Mouse (Mus musculus): ENCODE measurements around the gene Ccdc93.

Ccdc93 gene

DNA sequence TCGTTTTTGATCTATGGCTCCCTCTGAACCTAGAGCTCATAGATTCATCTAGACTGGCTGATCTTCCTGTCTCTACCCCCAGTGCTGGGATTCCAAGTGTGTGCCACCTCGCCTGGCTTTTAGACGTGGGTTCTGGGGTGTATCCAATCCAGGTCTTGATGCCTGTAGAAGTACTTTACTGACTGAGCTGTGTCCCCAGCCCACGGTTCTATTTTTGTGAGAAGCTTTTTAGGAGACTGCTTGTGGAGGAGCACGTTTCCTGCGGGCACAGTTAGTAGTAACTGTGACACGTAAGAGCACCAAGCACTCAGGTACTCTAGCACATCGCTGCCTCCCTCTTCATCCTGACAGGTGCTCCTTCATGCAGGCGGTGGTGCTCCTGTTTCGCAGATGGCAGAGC lies 16.4 kb downstream of the Ccdc93 start:
- no peak for DNase-seq (ENCODE audit: low spot score)

DNA sequence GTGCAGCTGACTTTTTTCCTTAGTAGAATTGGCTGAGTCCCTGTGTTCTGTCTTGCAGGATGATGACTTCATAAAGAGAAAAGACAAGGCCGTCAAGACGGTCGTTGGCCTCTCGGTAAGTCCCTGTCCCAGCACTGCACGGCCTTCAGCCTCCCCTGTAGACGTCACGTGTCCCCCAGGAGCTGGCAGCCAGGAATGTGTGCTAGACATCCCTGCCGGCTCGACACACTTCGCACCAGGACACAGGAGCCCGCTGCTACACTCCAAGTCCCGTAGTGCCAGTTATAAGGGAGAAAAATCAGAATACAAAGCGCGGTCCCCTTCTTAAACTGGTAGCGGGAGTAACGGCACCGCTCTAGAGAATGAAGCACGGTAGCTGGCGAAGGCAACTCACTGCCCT lies 17.3 kb downstream of the Ccdc93 start:
- no peak for DNase-seq (ENCODE audit: low spot score)

DNA sequence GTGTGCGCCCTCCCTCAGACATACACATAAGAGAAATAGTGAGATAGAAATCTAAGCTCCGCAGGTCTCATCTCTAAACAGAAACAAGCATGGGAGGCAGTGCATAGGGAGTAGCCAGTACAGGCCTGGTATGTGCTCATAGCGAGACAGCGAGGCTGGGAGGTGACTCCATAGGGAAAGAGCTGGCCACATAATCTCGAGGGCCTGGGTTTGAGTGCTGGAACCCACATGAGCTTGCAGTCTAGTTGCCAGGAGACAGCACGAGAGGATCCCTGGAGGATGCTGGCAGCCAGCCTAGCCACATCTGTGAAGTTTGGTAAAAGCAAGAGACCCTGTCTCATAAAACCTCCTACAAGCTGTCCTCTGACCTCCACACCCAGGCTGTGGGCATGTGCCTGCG lies 20.2 kb downstream of the Ccdc93 start:
- no peak for DNase-seq (ENCODE audit: low spot score)

DNA sequence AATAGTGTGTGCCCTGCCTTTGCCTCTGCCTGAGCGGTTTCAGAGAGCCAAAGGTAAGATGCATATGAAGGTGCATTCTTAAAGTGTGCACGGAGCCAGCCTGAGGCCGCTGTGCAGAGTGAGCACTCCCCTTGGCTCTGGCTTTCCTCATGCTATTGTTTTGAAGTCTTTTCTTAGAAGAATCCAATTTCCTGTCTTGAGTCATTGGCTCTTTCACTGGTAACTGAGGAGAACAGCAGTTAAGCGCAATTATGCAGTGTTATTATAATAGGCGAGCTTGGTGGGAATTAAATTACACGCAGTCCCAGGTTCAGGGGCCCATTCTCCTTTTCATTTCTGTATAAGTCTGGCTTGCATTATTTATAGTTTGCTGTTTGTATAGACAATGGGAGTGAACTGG lies 21.6 kb downstream of the Ccdc93 start:
- no peak for DNase-seq (ENCODE audit: low spot score)

DNA sequence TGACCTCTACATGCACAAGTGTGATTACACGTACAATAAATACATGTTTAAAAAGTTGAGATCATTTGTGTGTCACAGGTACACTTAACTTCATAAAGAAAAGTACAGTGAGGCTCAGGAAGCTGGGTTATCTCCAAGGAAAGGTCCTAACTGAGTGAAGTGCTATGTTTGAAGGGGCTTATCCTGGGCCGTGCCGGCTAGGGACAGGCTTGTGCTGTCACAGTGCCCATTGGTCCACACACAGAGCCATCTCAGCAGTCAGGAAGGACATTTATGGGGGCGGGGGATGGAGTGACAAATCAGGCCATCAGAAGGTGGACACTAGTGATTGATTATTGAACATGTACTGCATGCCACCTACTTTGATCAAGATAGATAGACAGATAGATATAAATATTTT lies 22.2 kb downstream of the Ccdc93 start:
- no peak for DNase-seq (ENCODE audit: low spot score)

DNA sequence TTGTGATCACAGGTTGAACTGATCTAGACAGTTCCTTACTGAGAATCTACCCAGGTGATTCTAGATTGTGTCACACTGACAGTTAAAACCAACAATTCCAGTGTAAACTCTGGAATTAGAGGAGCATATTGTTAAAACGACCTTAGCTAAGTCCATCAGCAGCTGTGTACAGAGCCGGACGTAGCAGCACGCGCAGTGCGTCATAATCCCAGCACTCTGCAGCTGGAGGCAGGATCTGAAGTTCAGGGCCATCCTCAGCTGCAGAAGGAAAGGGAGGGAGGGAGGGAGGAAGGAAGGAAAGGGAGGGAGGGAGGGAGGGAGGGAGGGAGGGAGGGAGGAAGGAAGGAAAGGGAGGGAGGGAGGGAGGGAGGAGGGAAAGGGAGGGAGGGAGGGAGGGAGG lies 24.1 kb downstream of the Ccdc93 start:
- DNase-seq (ENCODE audit: low spot score), result no peak

DNA sequence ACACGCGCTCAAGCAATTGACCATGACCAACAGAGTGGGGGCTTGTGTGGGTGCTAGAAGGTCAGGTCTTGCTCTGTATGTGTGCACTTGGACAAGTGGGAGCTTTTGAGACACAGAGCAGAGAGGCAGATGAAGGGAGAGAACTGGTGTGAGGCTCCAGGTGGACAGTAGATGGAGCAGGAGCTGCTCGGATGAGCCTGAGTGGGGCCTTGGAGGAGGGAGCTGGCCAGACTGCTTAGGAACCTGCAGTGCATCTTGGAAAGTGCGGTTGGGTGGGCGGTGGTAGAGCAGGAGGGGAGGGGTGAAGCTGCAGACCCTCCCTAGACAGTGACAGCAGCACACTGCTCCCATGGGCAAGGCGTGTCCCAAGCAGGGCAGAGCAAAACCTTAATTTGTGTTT lies 29.2 kb downstream of the Ccdc93 start:
- no peak for DNase-seq (ENCODE audit: low spot score)

DNA sequence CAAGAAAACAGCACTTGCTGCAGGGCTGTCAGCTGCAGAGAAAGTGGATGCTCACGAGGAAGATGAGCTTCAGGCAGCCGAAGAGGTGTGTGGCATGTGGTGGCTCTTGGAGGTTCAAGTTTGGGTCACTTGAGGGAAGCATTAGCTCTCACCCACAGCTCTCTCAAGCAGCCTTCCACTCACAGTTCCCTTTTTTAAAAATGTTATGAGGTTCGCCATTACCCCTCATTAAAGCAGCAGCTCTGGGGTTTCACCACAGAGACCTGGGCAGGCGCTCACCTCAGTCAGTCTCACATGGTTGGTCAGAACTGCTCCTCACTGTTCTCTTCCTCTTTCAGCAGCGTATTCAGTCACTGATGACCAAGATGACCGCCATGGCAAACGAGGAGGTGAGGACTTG lies 31.0 kb downstream of the Ccdc93 start:
- no peak for DNase-seq (ENCODE audit: low spot score)

DNA sequence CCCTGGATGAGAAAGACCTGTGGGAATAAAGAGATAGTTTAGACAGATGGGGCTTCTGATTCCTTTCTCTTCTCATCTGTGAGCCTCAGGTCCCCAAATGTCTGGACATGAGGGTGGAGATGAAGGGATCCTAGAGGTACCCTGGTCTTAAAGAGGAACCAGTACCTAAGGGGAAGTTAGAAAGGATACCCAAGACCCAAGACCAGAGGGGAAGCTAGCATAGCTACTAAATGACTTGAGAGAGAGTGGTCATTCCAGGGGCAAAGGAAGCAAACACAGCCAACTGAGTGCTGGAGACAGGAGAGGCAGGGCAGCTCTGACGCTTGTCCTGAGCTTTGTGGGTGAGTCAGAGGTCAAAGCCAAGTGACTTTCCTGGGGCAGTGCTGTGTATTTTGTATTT lies 31.8 kb downstream of the Ccdc93 start:
- DNase-seq (ENCODE audit: low spot score), result no peak

DNA sequence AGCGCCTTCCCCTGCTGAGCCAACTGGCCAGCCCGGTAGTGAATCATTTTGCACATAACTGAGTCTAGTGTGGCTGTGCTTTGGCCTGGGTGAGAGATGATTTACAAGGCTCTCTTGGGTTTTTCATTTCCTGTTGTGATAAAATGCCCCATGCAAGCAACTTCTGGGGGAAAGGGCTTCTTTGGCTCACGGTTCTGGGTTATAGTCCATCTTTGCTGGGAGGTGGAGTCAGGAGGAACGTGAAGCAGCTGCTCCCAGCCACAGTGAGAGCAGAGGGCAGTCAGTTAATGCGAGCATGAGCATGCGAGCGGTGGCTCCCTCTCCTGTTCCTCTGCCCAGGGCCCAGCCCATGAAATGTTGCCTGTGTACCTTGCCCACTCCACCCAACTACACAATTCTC lies 33.0 kb downstream of the Ccdc93 start:
- DNase-seq (ENCODE audit: low spot score), result no peak

DNA sequence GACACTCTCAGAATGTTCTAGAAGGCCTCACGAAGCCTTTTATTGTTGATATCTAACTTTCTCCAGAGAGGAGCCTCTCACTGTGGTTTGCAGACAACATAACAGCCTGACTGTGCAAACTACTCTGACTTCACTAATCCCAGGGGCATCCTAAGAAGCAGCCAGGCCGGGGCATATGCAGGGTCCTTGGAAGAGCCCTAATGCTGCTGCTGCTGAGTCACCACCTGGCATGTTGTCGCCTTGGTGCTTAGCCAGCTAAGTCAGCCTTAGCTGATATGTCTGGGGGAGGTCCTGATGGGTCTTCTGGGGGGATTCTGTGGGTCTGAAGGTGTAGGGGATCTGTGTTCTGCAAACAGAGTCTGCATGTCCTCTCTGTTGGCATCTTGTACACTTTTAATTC lies 35.4 kb downstream of the Ccdc93 start:
- no peak for DNase-seq (ENCODE audit: low spot score)

DNA sequence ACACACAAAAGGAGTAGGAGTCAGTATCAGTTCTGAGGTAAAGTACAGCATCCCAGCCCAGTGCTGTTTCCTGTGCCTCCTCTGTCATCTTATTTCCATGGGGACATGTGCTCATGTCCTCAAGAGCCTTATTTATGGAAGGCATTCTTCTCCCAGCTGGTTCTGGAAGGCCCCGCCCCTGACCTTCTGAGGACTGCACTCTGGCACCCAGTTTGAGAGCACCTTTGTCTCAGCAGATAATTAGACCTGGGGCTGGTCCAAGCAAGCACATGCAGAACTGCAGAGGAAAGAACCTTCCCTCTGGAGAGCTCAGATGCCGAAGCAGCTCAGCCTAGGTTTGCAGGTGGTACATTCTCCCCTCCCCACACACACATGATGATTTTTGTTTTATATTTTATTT lies 37.4 kb downstream of the Ccdc93 start:
- DNase-seq (ENCODE audit: low spot score), result no peak

DNA sequence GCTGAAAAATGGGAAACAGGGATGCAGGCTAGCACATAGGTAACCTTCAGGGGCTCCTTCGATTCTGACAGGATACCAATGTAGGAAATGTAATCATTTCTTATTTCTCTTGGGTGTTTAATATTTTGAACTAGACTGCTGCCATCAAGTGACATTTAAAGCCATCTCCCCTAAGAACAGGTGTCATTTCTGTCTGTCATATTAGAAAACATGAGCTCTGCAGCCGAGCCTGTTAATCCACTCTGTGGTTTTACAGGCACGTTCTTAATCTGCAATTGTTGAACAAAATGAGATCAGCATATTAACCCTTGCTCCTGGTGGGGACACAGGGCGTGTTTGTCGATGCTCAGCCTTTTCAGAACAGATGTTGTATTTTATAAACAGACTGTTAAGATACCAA lies 40.7 kb downstream of the Ccdc93 start:
- DNase-seq (ENCODE audit: low spot score), result no peak

DNA sequence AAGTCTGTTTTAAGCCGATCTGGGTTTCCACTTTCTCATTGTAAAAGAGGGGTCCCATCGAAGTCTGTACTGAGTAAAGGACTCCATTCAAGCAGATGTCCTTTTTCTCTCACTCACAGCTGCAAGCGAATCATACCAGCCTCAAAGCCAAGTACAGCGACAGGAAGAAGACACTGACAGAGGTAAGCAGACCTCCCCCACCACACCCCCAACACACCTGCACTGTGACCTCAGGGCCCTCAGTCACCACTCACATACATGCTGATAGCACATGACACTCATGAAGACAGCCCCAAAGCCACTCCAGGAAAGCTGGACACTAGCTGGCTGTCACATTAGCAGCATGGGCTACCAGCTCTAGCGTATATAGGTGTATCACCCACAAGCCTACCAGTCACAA lies 46.9 kb downstream of the Ccdc93 start:
- DNase-seq (ENCODE audit: low spot score), result no peak

DNA sequence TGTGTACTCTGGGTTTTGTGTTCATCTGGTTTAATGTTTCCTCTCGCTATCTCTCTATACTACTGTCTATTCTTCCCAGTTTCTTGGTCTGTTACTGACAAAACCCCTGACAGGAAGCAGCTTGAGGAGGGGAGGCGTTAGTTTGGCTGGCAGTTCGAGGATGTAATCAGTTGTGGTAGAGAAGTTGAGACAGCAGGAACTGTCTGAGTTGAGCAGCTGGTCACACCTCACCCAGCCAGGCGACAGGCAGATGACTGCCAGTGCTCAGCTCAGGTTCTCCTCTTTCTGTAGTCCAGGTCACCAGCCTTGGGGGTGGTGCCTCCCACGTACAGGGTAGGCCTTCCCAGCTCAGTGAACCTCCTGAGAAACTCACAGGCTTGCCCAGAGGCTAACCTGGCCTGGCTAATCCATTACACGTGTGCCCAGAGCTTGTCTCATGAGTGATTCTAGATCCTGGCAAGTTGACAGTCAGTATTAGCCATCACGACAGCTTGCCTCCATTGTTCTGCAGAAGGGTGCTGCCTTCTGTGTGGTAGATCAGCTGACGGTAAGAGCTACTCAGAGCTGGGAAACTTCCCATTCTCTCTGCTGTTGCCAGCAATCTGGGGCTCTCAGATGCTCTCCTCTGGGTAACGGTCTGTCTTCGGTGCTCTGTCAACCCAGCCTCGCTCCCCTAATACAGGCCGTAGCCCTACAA lies 47.6 kb downstream of the Ccdc93 start:
- DNase-seq (ENCODE audit: low spot score), result no peak

DNA sequence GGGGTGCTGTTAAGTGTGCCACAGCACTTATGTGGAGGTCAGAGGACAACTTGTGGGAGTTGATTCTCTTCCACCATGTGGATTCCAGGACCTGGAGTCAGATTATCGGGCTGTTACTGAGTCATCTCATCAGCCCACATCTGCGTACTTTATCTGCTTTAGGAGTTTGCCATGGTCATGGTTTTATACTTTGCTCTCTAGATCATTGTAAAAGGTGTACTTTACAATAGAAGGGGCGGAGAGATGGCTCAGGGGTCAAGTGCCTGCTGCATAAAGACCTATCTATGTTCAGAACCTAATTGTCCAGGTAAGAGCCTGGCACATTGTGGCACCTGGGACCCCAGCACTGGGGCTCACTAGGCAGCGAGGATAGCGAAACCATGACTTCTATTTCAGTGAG lies 48.6 kb downstream of the Ccdc93 start:
- no peak for DNase-seq (ENCODE audit: low spot score)

DNA sequence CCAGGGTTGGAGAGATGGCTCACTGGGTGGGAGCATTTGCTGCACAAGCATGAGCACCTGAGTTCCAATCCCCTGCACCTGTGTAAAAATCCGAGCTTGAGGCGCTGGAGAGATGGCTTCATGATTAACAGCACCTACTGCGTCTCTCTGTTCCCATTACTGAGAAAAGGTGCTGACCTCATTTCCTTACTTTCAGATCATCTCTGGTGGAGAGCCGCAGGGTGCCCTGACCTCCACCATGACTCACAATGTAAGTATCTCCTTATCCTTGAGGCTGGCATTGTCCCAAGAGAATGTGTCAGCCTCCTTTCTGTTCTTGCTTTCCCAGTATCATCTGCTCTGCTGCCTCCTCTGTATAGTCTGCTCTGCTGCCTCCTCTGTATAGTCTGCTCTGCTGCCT lies 52.2 kb downstream of the Ccdc93 start:
- no peak for DNase-seq (ENCODE audit: low spot score)

DNA sequence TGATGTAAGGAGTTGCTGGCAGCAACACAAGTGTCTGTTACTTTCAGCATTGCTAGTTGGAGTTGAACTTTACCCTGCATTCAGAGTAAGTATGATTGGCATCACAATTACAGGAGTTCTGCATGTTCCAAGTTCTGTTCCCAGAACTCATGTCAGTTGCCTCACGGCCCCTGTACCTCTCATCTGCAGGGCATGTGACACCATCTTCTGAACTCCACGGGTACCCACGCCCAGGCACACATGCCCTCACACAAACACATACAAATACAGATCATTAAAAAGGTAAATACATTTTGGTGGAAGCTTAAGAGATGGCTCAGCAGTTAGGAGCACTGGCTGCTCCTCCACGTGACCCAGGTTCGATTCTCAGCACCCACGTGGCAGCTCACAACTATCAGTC lies 56.0 kb downstream of the Ccdc93 start:
- DNase-seq (ENCODE audit: low spot score), result no peak

DNA sequence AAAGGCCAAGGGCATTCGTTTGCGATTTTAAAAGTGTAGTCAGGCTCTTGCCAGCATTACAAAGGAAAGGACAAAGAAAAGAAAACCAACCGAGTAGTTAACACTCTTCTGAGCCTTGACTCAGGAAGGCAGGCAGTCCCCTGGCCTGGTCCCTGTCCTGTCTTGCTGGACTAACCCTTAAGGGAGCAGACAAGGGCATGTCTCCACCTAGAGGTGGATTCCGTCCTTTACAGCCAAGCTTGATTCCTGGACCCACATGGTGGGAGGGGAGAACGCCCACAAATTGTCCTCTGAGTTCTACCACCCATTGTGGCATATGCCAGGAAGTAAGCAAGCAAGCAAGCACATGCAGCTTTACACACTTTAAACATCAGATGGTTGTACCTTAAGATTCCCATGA lies 59.4 kb downstream of the Ccdc93 start:
- peak; percentile 66 for DNase-seq (ENCODE audit: low spot score)

DNA sequence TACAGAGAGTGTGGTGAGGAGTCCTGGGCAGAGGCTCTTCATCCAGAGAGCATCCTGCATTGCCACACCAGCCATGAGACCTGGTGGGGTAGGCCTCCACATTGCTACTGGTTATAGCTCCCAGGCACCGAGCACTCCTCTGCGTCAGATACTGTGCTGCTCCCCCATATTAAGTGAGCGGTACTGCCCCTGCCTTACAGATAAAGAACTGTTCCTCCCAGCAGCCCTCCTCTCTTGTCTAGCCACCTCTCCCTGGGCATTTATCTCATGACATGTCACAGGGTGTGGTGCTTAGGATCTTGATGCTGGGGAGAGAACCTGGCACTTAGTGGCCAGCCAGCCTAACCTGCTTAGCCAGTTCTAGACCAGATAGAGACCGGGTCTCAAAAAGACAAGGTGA lies 66.2 kb downstream of the Ccdc93 start:
- DNase-seq (ENCODE audit: low spot score), result no peak

DNA sequence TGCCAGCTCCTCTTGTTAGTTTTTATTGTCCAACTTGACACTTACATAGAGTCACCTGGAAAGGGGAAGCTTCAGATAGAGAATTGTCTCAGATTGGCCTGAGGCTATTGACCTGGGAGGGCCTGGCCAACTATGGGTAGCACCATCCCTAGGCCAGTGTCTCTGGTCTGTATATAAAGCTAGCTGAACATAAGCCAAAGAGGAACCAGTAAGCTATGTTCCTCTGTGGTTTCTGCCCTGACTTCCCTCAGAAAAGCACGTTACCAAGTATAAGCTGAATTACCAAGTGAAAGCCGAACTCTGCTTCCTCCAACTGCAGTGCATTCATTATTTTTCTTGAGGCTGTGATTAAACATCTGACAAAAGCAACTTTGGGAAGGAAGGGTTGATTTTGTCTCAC lies 77.9 kb downstream of the Ccdc93 start:
- DNase-seq (ENCODE audit: low spot score), result no peak

DNA sequence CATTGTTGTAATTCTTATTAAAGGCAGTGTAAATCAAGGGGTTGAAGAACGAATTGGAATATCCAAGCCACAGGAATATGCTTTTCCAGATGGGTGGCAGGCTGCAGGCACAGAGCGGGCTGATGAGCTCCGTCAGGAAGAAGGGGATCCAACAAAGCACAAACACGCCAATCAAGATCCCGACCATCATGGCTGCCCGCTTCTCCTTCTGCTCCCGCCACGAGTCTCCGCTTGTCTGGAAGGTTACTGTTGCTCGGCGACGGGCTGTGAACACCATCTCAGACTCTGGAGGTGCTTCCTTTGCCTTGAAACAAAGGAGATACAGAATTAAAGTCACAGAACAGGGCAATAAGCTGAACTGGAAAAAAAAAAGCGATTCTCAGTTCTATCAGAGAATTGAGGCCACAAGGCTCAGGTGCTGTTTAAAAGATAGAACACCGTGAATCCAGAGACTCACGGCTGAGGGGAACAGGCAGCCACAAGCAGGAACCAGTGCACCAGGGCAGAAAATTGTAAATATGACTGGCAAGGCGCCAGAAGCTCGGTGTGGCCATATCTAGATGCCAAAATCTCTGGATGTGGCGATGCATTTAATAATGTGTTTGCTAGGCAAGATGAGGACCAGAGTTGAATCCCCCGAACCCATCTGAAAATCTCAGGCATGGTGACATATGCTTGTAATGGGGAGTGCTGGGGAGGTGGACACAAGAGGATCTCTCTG lies 79.7 kb downstream of the Ccdc93 start:
- no peak for DNase-seq (ENCODE audit: low spot score)

DNA sequence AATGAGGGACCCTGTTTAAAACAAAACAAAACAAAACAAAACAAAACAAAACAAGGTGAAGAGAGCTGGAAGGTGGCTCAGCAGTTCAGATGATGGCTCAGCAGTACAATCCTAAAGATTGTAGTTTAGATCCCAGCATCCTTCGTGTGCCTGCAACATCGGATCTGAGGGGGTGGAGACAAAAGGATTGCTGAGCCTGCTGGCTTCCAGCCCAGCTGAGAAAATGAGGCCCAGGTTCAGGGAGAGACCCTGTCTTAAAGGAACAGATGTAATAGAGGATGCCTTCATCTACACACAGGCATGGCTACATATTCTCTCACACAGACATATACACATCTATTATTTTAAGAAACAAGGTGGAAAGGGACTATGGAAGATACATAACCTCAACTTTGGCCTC lies 80.3 kb downstream of the Ccdc93 start:
- no peak for DNase-seq (ENCODE audit: low spot score)

DNA sequence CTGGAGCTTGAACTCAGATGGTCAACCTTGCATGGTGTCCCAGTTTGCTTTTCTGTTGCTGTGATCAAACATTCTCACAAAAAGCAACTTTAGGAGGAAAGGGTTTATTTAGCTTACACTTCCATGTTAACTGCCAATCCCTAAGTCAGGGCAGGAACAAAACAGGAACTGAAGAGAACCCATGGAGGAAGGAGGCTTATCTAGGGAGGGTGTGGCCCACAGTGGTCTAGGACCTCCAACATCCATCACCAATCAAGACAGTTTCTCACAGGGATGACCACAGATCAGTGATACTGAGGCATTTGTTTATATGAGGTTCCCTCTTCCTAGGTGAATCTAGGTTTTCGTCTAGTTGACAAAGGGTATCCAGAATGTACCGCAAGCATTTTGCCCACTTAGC lies 81.1 kb downstream of the Ccdc93 start:
- no peak for DNase-seq (ENCODE audit: low spot score)

Data from embryo, embryonic 10.5 days (tissue).